Mouse (Mus musculus): Measurements from ENCODE around the gene Timm8a2. TPM values are rescaled to one million over a fixed set of nuclear protein-coding genes. Genes with fewer than 3 reads are reported as not detected.

Gene Timm8a2
- total and polyA plus RNA-seq, 3 experiments, result 0.18 TPM; not detected in 2

DNA sequence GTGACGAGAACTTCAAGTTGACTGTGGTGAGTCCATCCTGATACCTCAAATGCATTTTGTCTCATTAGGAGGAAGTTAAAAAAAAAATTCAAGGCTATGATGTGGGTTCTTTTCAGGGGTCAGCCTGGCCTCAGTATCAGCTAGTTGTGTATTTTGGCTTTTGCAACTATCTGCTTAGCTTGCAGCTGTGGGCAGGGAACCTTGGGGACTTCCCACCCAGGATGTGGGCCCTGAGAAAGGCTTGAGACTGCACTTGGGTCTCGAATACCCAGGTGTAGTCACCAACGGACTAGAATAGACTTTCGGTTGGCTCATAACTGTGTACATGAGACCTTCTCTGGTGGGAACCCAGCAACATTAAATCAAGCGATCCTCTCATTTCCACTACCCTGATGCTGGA, 38.9 kb downstream of the Timm8a2 start:
- no peak overlapping the region for H3K4me3 ChIP-seq (ENCODE audit: control insufficient read depth in 1 of 2, insufficient read depth in 1 of 2, low read depth in 2 of 2, low read length in 2 of 2)
- H3K9me3 ChIP-seq (replicated peaks; ENCODE audit: insufficient read depth, low read length), result no peaks in the 10 kb centered on the region
- H3K79me2 ChIP-seq (ENCODE audit: control insufficient read depth, insufficient read depth, low read length, poor library complexity), result no peaks in the 10 kb centered on the region
- H3K4me1 ChIP-seq (ENCODE audit: control insufficient read depth in 1 of 2, insufficient read depth in 2 of 2, low read length in 2 of 2), result peaks cover 3 to 6% of the 10 kb centered on the region in 2 experiments; a peak in 3 of 4 replicates
- H3K9ac ChIP-seq (ENCODE audit: control insufficient read depth, low read depth, low read length, poor library complexity, severe bottlenecking), result no peak overlapping the region
- H3K27me3 ChIP-seq (ENCODE audit: control insufficient read depth in 1 of 2, insufficient read depth in 2 of 2, low read length in 2 of 2), result no peaks in the 10 kb centered on the region
- peaks cover 0 to 5% of the 10 kb centered on the region in 2 experiments; a peak in 1 of 4 replicates for H3K36me3 ChIP-seq (ENCODE audit: control insufficient read depth in 1 of 2, insufficient read depth in 2 of 2, low read length in 2 of 2)
- DNase-seq (ENCODE audit: low read depth, low spot score), result no peak
- TF ChIP-seq UBTF (IDR thresholded peaks at IDR 0.05; ENCODE audit: borderline replicate concordance, insufficient read depth, low read depth, low read length) (no peak), TCF12 (IDR thresholded peaks at IDR 0.05; ENCODE audit: low read depth, low read length) (no peak), ZC3H11A (IDR thresholded peaks at IDR 0.05; ENCODE audit: low read depth, low read length) (no peak), RAD21 (IDR thresholded peaks at IDR 0.05; ENCODE audit: low read depth, low read length) (no peak), MAFK (IDR thresholded peaks at IDR 0.05; ENCODE audit: borderline replicate concordance, low read depth, low read length) (no peak), ELF1 (IDR thresholded peaks at IDR 0.05; ENCODE audit: low read depth, low read length) (no peak), USF2 (IDR thresholded peaks at IDR 0.05; ENCODE audit: borderline replicate concordance in 1 of 2, insufficient read depth in 1 of 2, low read depth in 1 of 2, low read length in 2 of 2) (no peak), JUND (IDR thresholded peaks at IDR 0.05; ENCODE audit: low read depth, low read length) (no peak), KAT2A (conservative IDR thresholded peaks at IDR 0.05; ENCODE audit: low read depth, low read length) (no peak), CHD1 (IDR thresholded peaks at IDR 0.05; ENCODE audit: low read depth, low read length) (no peak), NELFE (IDR thresholded peaks at IDR 0.05; ENCODE audit: low read depth, low read length) (no peak)
- H3K27ac ChIP-seq (ENCODE audit: control insufficient read depth, low read depth, low read length), result no peak overlapping the region

DNA sequence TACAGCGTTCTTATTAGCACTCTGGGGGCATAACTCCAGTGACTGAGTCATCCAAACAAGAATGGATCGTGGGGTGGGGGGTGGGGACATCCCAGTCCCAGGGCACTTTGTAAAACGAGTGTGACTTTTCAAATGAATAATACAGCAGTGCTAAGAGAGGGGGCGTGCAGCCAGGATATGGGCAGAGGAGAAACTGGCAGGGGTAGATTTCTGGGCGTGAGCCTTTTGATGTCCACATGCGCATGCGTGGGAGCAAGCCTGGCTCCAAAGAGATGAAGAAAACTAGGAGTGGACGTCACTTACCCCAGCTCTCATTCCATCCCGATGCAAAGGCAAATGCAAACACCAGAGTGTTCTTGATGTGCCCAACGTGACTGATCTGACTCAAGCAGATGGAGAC, 39.9 kb downstream of the Timm8a2 start:
- H3K4me1 ChIP-seq (ENCODE audit: control insufficient read depth in 1 of 2, insufficient read depth in 2 of 2, low read length in 2 of 2), result peaks cover 0 to 2% of the 10 kb centered on the region in 2 experiments; a peak in 1 of 4 replicates
- H3K27ac ChIP-seq (ENCODE audit: control insufficient read depth, low read depth, low read length), result no peak overlapping the region
- H3K79me2 ChIP-seq (ENCODE audit: control insufficient read depth, insufficient read depth, low read length, poor library complexity), result no peaks in the 10 kb centered on the region
- H3K9me3 ChIP-seq (replicated peaks; ENCODE audit: insufficient read depth, low read length), result no peaks in the 10 kb centered on the region
- H3K36me3 ChIP-seq (ENCODE audit: control insufficient read depth in 1 of 2, insufficient read depth in 2 of 2, low read length in 2 of 2), result no peaks in the 10 kb centered on the region; a peak in 1 of 4 replicates
- no peaks in the 10 kb centered on the region for H3K27me3 ChIP-seq (ENCODE audit: control insufficient read depth in 1 of 2, insufficient read depth in 2 of 2, low read length in 2 of 2)
- TF ChIP-seq CHD2 (IDR thresholded peaks at IDR 0.05; ENCODE audit: low read length) (no peak), USF2 (IDR thresholded peaks at IDR 0.05; ENCODE audit: borderline replicate concordance in 1 of 2, insufficient read depth in 1 of 2, low read depth in 1 of 2, low read length in 2 of 2) (no peak), ZNF384 (IDR thresholded peaks at IDR 0.05; ENCODE audit: low read depth, low read length) (no peak), MXI1 (IDR thresholded peaks at IDR 0.05; ENCODE audit: low read depth, low read length) (no peak), GABPA (IDR thresholded peaks at IDR 0.05; ENCODE audit: low read depth, low read length) (no peak), RCOR1 (IDR thresholded peaks at IDR 0.05; ENCODE audit: low read depth, low read length) (no peak), KAT2A (conservative IDR thresholded peaks at IDR 0.05; ENCODE audit: low read depth, low read length) (no peak), RAD21 (IDR thresholded peaks at IDR 0.05; ENCODE audit: low read depth, low read length) (no peak), SMC3 (IDR thresholded peaks at IDR 0.05; ENCODE audit: low read depth, low read length) (no peak), POLR2AphosphoS2 (IDR thresholded peaks at IDR 0.05; ENCODE audit: low read length) (no peak), ETS1 (IDR thresholded peaks at IDR 0.05; ENCODE audit: low read depth, low read length) (no peak), MEF2A (IDR thresholded peaks at IDR 0.05; ENCODE audit: extremely low read depth, insufficient replicate concordance, low read depth, low read length, poor library complexity, severe bottlenecking) (no peak), CHD1 (IDR thresholded peaks at IDR 0.05; ENCODE audit: low read depth, low read length) (no peak)
- no peak for DNase-seq (ENCODE audit: low read depth, low spot score)
- no peak overlapping the region for H3K9ac ChIP-seq (ENCODE audit: control insufficient read depth, low read depth, low read length, poor library complexity, severe bottlenecking)
- no peak overlapping the region for H3K4me3 ChIP-seq (ENCODE audit: control insufficient read depth in 1 of 2, insufficient read depth in 1 of 2, low read depth in 2 of 2, low read length in 2 of 2)

Measured in MEL (cell line).